Mouse (Mus musculus): ENCODE data around the gene Nfia.

DNA sequence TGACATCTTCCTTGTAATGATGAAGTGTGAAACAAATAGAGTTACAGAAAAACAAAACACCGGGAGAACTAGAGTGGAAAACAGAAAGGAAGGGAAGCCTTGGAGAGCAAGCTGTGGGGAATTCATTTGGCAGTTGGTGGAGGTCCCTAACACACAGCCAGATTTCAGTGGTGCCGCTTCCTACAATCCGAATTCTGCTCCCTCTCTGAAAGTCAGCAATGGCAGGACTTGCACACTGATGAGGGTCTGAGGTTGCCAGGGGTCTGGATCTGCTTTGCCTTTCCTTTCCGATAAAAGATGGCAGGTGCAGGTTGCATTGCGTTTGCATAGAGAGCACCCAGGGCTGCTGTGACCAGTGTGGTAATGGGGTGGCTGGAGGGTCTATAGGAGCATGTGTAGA, 23.4 kb downstream of the Nfia start:
- TF ChIP-seq CTCF (IDR thresholded peaks at IDR 0.05; ENCODE audit: borderline replicate concordance, insufficient read depth, low read length) (no peak), POLR2A (IDR thresholded peaks at IDR 0.05; ENCODE audit: low read depth, low read length) (no peak)

Data from embryonic fibroblast, embryonic 13.5 days (primary cell).